Mouse (Mus musculus) ovary, postnatal 14 days (tissue): ENCODE data around the gene Thbs1.
A peak's percentile ranks its signal among the peaks of the same experiment; 100 is the strongest.

Experiments used
- DNase-seq: peaks from one replicate; pipeline ENCODE4 v3.0.0; 2022; ENCODE audit warnings: low spot score

Gene Thbs1

GRCm38 (mm10) chr2:118111488-118112131 lies at the start of gene Thbs1:
Gene Thbs1, plus strand, starts transcription at chr2:118111876.
- DNase-seq = peak; percentile 72

- DNase-seq = no peak
These were observed 47.4 kb upstream of the Thbs1 start for GRCm38 (mm10) chr2:118064121-118064764.

GRCm38 (mm10) chr2:118066065-118066770 lies 45.5 kb upstream of the Thbs1 start:
- no peak for DNase-seq

DNA sequence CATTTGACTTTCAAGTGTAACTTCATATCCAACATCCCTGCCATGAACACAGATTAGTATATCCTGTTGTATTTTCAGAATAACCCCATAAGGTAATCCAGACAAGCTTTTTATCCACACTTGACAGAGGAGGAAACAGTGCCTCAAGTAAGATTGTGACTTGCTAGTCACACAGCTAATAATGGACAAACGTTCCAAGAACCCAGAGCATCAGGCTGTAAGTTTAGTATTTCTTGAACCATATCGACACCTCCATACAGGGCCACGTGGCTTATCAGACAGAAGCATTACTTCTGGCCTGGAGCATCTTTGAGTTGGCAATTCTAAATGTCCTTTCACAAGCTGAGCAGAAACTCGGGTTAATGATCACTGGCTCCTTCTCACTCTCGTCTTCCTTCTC lies 41.7 kb upstream of the Thbs1 start:
- DNase-seq = no peak

GRCm38 (mm10) chr2:118072811-118073372 lies 38.8 kb upstream of the Thbs1 start:
- DNase-seq = no peak

DNA sequence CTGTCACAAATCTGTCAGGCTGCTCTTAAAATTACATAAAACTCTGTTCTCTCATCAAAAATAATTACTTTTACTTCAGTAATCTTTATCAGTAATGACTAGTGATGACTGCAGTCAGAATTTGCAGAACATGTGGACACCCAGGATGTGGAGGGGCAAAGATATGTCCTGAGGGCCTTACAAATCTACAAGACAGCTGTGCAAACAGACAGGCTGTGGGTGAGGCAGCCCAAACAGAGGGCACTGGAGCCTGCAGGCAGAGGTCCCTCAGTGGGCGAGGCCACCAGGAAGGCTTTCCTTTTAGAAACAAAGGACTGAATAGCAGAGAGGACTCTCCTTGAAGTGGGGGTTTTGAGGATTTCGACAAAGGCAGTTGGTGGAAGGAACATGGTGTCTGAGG lies 37.6 kb upstream of the Thbs1 start:
- DNase-seq = no peak

- DNase-seq = no peak
These were observed 36.5 kb upstream of the Thbs1 start for GRCm38 (mm10) chr2:118075165-118075564.

DNA sequence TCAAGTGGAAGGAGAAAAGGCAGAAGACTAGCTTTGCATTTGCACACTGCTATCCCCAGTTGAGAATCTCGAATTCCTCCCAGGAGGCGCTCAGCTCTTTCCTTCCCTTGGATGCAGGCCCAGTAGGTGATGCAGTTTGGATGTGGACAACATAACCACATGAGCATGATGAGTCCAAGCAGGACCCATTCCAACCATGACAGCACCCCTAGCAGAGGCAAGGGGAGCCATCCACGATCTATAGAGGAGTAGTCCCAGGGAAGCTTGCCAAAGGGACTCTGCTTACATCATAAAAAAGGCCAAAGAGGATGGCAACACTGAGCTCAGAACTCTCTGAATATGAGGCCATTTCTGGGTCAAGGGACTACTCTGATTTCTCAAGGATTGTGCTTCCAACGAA lies 32.5 kb upstream of the Thbs1 start:
- peak; percentile 10 for DNase-seq

DNA sequence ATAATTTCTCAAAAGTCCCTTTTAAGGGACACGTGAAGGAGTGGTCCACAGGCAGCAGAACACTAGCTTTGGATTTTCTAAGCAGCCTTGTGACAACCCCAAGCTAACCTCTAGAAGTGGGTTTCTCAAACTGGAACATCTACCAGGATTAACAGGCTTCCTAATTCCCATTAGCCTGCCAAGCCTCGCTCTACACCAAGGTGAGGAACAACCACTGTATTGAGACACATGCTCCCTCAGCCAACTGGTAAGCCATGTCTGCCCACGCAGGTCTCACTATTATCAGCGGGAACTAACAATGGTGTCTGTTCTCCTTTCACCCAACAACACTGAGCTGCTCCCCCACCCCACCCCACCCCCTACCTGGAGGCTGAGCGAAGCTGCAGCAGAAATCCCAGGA lies 30.1 kb upstream of the Thbs1 start:
- no peak for DNase-seq

DNA sequence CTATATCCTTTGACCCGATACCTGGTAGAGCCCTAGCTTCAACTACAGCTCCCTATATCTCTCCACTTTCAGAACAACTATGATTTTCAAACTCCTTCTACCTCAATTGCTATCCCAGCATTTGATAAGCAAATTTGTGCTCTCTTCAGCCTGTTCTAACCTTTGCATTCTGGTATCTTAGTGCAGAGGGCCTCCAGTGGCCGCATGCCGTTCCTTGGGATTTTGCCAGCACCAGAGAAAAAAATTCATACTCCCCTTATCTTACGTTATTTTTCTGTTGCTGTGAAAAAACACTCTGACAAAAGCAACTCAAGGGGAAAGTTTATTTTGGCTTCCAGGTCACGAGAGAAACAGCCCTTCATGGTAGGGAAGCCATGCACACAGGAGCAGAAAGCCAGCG lies 28.0 kb upstream of the Thbs1 start:
- DNase-seq = no peak

DNA sequence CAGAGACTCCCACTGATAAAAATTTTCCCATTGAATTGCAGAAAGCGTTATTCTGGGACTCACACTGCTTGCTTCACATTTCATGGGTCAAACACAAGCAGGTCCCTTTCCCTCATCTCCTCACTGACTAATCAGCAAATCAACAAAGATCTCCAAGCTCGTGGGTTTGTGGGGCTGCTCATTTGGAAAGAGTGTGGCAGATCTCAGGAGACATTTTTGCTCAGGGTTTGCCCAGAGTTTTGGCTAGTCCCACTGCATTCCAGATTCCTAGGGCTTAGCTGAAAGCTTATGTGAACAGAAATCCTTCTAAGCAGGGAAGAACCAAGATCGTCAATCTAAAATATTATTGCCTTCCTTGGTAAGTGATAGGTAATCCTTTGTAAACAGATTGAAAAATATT lies 27.0 kb upstream of the Thbs1 start:
- no peak for DNase-seq

GRCm38 (mm10) chr2:118085647-118086046 lies 26.0 kb upstream of the Thbs1 start:
- no peak for DNase-seq

GRCm38 (mm10) chr2:118087044-118087726 lies 24.5 kb upstream of the Thbs1 start:
- no peak for DNase-seq

GRCm38 (mm10) chr2:118091226-118091625 lies 20.4 kb upstream of the Thbs1 start:
- no peak for DNase-seq

DNA sequence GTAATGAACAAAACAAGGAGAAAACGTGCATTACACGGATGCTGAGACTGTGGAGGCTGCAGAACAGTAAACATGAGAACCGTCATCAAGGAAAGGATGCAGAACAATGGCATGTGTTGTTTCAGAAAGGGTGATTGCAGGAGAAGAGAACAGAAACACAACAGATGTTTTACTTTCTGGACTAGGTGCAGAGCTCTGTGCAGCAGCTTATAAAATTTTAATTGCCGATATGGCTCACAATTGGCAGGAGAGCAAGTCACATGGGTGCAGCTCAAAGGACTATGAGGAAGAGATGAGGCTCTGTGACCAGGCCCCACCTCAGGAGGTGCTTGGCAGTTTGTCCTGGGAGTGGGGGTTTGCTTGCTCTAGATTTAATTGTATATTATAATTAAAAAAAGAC lies 12.6 kb upstream of the Thbs1 start:
- no peak for DNase-seq

DNA sequence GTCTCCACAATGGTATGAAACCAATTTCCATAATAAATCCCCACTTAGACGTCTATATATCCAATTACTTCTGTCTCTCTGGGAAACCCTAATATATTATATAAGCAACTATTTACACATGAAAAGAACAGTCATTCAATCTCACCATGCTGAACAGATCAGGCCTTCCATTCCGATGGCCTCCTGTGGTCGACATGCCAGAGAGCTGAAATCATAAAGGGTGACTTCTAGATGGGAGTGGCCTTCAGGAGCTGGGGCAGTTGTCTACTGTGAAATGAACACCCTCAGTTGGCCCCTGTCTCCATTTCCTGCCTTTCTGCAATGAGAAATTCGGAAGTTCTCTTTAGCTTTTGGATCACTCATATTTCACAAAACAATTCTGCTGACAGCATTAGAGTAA lies 9.5 kb upstream of the Thbs1 start:
- DNase-seq = no peak

DNA sequence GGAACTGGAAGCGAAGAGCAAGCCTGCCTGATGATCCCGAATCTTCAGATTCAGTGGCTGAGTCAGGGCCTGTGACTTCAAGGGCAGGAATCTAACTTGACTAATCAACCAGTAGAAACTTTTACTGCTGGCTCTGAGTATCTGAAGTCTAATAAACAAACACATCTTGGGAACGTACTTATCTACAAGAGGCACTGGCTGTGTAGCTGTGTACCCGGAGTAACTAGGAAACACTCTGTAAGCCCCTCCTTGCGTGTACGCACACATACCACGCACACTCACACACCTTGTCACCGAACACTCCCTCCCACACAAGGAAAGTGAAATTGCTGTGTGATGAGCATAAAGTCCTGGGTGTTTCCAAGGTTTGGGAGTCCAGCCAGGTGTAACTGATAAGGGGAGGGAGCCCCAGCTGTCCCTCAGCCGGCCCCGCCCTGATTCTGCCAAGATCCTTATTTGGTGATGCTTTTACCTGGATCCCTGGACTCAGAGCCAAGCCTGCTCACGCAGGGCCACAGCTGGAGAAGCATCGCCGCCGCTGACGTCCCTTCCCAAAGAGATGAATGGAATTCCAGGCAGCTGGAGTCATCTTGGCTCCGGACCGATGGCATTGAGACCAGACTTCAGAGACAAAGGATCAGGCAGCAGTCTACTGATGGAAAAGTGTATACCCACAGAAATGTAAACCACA lies 1.3 kb upstream of the Thbs1 start:
- DNase-seq = no peak

GRCm38 (mm10) chr2:118111116-118111487 lies 574 bp upstream of the Thbs1 start:
- DNase-seq = peak; percentile 84

DNA sequence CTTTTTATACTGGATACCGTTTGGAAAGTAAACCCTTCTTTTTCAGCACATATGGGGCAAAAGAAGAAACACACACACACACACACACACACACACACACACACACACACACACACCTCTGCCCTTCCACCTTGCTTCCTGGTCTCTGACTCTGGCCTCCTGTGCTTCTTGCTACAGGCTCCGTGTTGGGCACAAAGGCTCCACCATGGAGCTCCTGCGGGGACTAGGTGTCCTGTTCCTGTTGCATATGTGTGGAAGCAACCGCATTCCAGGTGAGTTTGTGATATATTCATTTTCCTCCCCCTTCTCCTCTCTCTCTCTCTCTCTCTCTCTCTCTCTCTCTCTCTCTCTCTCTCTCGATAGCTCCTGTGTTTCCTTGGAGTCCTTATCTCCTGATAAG lies 762 bp downstream of the Thbs1 start:
- no peak for DNase-seq

DNA sequence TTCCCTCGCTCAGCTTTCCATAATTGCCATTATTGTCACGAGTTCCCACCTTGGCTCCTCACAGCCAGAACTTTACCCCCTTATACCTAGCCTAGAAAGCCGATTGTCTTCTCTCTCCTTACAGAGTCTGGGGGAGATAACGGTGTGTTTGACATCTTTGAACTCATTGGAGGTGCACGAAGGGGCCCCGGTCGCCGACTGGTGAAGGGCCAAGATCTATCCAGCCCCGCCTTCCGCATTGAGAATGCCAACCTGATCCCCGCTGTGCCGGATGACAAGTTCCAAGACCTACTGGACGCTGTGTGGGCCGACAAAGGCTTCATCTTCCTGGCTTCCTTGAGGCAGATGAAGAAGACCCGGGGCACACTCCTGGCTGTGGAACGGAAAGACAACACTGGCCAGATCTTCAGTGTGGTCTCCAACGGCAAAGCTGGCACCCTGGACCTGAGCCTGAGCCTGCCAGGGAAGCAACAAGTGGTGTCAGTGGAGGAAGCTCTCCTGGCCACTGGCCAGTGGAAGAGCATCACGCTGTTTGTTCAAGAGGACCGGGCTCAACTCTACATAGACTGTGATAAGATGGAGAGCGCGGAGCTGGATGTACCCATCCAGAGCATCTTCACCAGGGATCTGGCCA lies 1.3 kb downstream of the Thbs1 start:
- DNase-seq = no peak

DNA sequence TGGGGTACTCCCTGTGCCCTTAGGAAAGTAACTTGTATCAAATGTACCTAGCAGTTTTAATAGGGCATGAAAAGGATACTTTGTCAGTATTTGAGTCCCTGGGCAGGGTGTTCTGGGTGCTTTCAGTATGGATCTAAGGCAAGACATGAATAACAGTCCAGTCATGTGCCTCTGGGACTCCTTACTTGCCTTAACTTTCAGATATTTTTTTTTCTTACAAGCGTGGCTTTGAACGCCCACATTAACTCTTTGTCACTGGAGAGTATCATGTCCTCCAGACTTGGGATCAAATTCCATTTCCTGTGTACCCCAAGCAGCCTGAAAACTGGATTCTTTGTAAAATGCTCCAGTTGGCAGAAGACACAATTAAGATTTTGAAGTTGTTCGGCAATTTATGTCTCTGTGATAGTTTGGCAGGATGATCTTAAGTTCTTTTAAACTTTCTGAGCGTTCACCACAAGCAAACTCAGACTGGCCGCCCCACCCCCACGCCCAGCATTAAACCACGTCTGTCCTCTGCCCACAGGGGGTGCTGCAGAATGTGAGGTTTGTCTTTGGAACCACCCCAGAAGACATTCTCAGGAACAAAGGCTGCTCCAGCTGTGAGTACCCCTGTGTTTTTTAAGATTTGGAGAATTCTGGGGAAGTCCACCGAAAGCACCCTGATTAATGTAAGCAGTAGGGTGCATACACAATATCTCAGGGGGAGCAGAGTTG lies 2.3 kb downstream of the Thbs1 start:
- DNase-seq = no peak
